Mouse (Mus musculus): ENCODE data around the gene Jak1. TPM values are rescaled to one million over a fixed set of nuclear protein-coding genes. Genes with fewer than 3 reads are reported as not detected.
A peak's percentile ranks its signal among the peaks of the same experiment; 100 is the strongest.

Jak1 gene
- polyA plus RNA-seq, 1 experiment from 2014 or later = 84.0 TPM

GRCm38 (mm10) chr4:101247355-101247754 is 17.7 kb downstream of the Jak1 start:
- H3K9ac ChIP-seq = no peak overlapping the region
- no peaks in the 10 kb centered on the region for H3K4me1 ChIP-seq (replicated peaks)
- no peak overlapping the region for H3K4me3 ChIP-seq
- H3K9me3 ChIP-seq = no peaks in the 10 kb centered on the region
- no peaks in the 10 kb centered on the region for H3K27me3 ChIP-seq
- no peak overlapping the region for H3K27ac ChIP-seq (replicated peaks)
- no peak overlapping the region for H3K4me2 ChIP-seq
- ATAC-seq (ENCODE audit: low FRiP score, low read depth) = no peak
- WGBS = 77% methylated on average over 2 of the region's 2 CpGs
- no peaks in the 10 kb centered on the region for H3K36me3 ChIP-seq

- H3K4me2 ChIP-seq = no peak overlapping the region
- no peak for ATAC-seq (ENCODE audit: low FRiP score, low read depth)
- H3K27me3 ChIP-seq = no peaks in the 10 kb centered on the region
- no peaks in the 10 kb centered on the region for H3K9me3 ChIP-seq
- H3K9ac ChIP-seq = no peak overlapping the region
- 76% methylated on average over 2 of the region's 2 CpGs for WGBS
- no peak overlapping the region for H3K4me3 ChIP-seq
- no peak overlapping the region for H3K27ac ChIP-seq (replicated peaks)
- no peaks in the 10 kb centered on the region for H3K4me1 ChIP-seq (replicated peaks)
- H3K36me3 ChIP-seq = no peaks in the 10 kb centered on the region
These were observed 18.5 kb downstream of the Jak1 start for GRCm38 (mm10) chr4:101246569-101246968.

- Histone ChIP-seq H3K36me3 (no peaks in the 10 kb centered on the region), H3K9me3 (no peaks in the 10 kb centered on the region), H3K27me3 (no peaks in the 10 kb centered on the region), H3K4me2 (no peak overlapping the region), H3K27ac (replicated peaks) (no peak overlapping the region), H3K4me1 (replicated peaks) (no peaks in the 10 kb centered on the region), H3K4me3 (no peak overlapping the region), H3K9ac (no peak overlapping the region)
- no peak for ATAC-seq (ENCODE audit: low FRiP score, low read depth)
- 73% methylated on average over 6 of the region's 6 CpGs for WGBS
These were observed 20.6 kb downstream of the Jak1 start for GRCm38 (mm10) chr4:101244257-101245011.

- 49% methylated on average over 3 of the region's 3 CpGs for WGBS
- Histone ChIP-seq H3K36me3 (no peaks in the 10 kb centered on the region), H3K9ac (no peak overlapping the region), H3K27me3 (no peaks in the 10 kb centered on the region), H3K27ac (replicated peaks) (no peak overlapping the region), H3K4me2 (no peak overlapping the region), H3K4me1 (replicated peaks) (no peaks in the 10 kb centered on the region), H3K9me3 (no peaks in the 10 kb centered on the region), H3K4me3 (no peak overlapping the region)
- peak; percentile 67; the same call in 1 of the 2 replicates for ATAC-seq (ENCODE audit: low FRiP score, low read depth)
These were observed 24.3 kb downstream of the Jak1 start for GRCm38 (mm10) chr4:101240875-101241173.

GRCm38 (mm10) chr4:101240163-101240874 is 24.8 kb downstream of the Jak1 start:
- H3K36me3 ChIP-seq = no peaks in the 10 kb centered on the region
- H3K27ac ChIP-seq (replicated peaks) = no peak overlapping the region
- WGBS = 80% methylated on average over 5 of the region's 5 CpGs
- peak; percentile 59; the same call in 1 of the 2 replicates for ATAC-seq (ENCODE audit: low FRiP score, low read depth)
- no peaks in the 10 kb centered on the region for H3K4me1 ChIP-seq (replicated peaks)
- no peak overlapping the region for H3K4me2 ChIP-seq
- H3K9ac ChIP-seq = no peak overlapping the region
- no peak overlapping the region for H3K4me3 ChIP-seq
- H3K27me3 ChIP-seq = no peaks in the 10 kb centered on the region
- no peaks in the 10 kb centered on the region for H3K9me3 ChIP-seq

- H3K4me1 ChIP-seq (replicated peaks) = no peaks in the 10 kb centered on the region; the same call in 1 of the 2 replicates
- H3K9me3 ChIP-seq = no peaks in the 10 kb centered on the region
- no peak overlapping the region for H3K9ac ChIP-seq
- peak; percentile 63 for ATAC-seq (ENCODE audit: low FRiP score, low read depth)
- H3K4me2 ChIP-seq = no peak overlapping the region
- no peak overlapping the region for H3K27ac ChIP-seq (replicated peaks)
- no peak overlapping the region for H3K4me3 ChIP-seq
- 97% methylated on average over 3 of the region's 3 CpGs for WGBS
- no peaks in the 10 kb centered on the region for H3K27me3 ChIP-seq
- H3K36me3 ChIP-seq = no peaks in the 10 kb centered on the region
These were observed 25.5 kb downstream of the Jak1 start for GRCm38 (mm10) chr4:101239313-101240162.

- no peaks in the 10 kb centered on the region for H3K9me3 ChIP-seq
- H3K4me2 ChIP-seq = no peak overlapping the region
- ATAC-seq (ENCODE audit: low FRiP score, low read depth) = no peak
- H3K36me3 ChIP-seq = no peaks in the 10 kb centered on the region
- H3K27me3 ChIP-seq = no peaks in the 10 kb centered on the region
- no peak overlapping the region for H3K4me3 ChIP-seq
- H3K27ac ChIP-seq (replicated peaks) = no peak overlapping the region
- H3K4me1 ChIP-seq (replicated peaks) = peaks cover 7% of the 10 kb centered on the region; the same call in 1 of the 2 replicates
- 92% methylated on average over 4 of the region's 4 CpGs for WGBS
- no peak overlapping the region for H3K9ac ChIP-seq
These were observed 26.5 kb downstream of the Jak1 start for GRCm38 (mm10) chr4:101238589-101238988.

- Histone ChIP-seq H3K27me3 (no peaks in the 10 kb centered on the region), H3K9me3 (no peaks in the 10 kb centered on the region), H3K4me3 (no peak overlapping the region), H3K4me2 (no peak overlapping the region), H3K36me3 (no peaks in the 10 kb centered on the region), H3K9ac (no peak overlapping the region), H3K27ac (replicated peaks) (no peak overlapping the region), H3K4me1 (replicated peaks) (peaks cover 7% of the 10 kb centered on the region; the same call in 1 of the 2 replicates)
- ATAC-seq (ENCODE audit: low FRiP score, low read depth) = no peak
- WGBS = 89% methylated on average over 6 of the region's 6 CpGs
These were observed 28.3 kb downstream of the Jak1 start for GRCm38 (mm10) chr4:101236797-101237196.

- Histone ChIP-seq H3K9ac (no peak overlapping the region), H3K4me2 (no peak overlapping the region), H3K27ac (replicated peaks) (no peak overlapping the region), H3K4me3 (no peak overlapping the region), H3K9me3 (no peaks in the 10 kb centered on the region), H3K36me3 (no peaks in the 10 kb centered on the region), H3K4me1 (replicated peaks) (peaks cover 7% of the 10 kb centered on the region; the same call in 1 of the 2 replicates), H3K27me3 (no peaks in the 10 kb centered on the region)
- ATAC-seq (ENCODE audit: low FRiP score, low read depth) = no peak
- 91% methylated on average over 1 of the region's 1 CpGs for WGBS
These were observed 29.1 kb downstream of the Jak1 start for GRCm38 (mm10) chr4:101235964-101236363.

- no peaks in the 10 kb centered on the region for H3K36me3 ChIP-seq
- 89% methylated on average over 1 of the region's 1 CpGs for WGBS
- H3K4me3 ChIP-seq = no peak overlapping the region
- no peak overlapping the region for H3K9ac ChIP-seq
- peak; percentile 15; the same call in 1 of the 2 replicates for ATAC-seq (ENCODE audit: low FRiP score, low read depth)
- peaks cover 7% of the 10 kb centered on the region; the same call in 1 of the 2 replicates for H3K4me1 ChIP-seq (replicated peaks)
- no peak overlapping the region for H3K4me2 ChIP-seq
- H3K27ac ChIP-seq (replicated peaks) = no peak overlapping the region
- no peaks in the 10 kb centered on the region for H3K9me3 ChIP-seq
- H3K27me3 ChIP-seq = no peaks in the 10 kb centered on the region
These were observed 30.3 kb downstream of the Jak1 start for GRCm38 (mm10) chr4:101234753-101235152.

GRCm38 (mm10) chr4:101234332-101234731 is 30.8 kb downstream of the Jak1 start:
- no peaks in the 10 kb centered on the region for H3K36me3 ChIP-seq
- no peak overlapping the region for H3K9ac ChIP-seq
- H3K4me1 ChIP-seq (replicated peaks) = peaks cover 7% of the 10 kb centered on the region; the same call in 1 of the 2 replicates
- peak; percentile 79; the same call in 1 of the 2 replicates for ATAC-seq (ENCODE audit: low FRiP score, low read depth)
- H3K4me3 ChIP-seq = no peak overlapping the region
- H3K9me3 ChIP-seq = no peaks in the 10 kb centered on the region
- H3K27ac ChIP-seq (replicated peaks) = no peak overlapping the region
- H3K4me2 ChIP-seq = no peak overlapping the region
- no peaks in the 10 kb centered on the region for H3K27me3 ChIP-seq
- WGBS = 37% methylated on average over 1 of the region's 1 CpGs

GRCm38 (mm10) chr4:101230621-101231020 is 34.5 kb downstream of the Jak1 start:
- no peak for ATAC-seq (ENCODE audit: low FRiP score, low read depth)
- WGBS = 90% methylated on average over 2 of the region's 2 CpGs

More at GRCm38 (mm10) chr4:101230621-101231020, 34.5 kb downstream of the Jak1 start:
- Histone ChIP-seq H3K9ac (no peak overlapping the region), H3K36me3 (no peaks in the 10 kb centered on the region), H3K27me3 (no peaks in the 10 kb centered on the region), H3K9me3 (no peaks in the 10 kb centered on the region), H3K27ac (replicated peaks) (no peak overlapping the region), H3K4me3 (no peak overlapping the region), H3K4me1 (replicated peaks) (peaks cover 10% of the 10 kb centered on the region; the same call in 1 of the 2 replicates), H3K4me2 (no peak overlapping the region)
